In the genomic region with DNA sequence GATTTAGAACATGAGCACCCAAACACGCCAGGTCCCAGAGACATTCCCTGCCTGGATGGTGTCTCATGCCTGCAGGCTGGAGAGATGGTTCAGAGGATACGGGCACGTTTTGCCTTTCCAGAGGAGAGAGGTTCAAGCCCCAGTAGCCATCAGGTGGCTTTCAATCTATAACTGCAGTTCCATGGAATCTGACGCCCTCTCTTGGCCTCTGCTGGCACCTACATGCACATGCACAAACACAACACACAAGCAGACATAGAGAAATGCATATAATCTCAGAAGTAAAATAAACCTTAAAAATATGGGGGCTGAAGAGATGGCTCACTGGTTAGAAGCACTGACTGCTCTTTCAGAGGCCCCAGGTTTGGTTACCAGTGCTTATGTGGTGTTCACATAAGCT, we compare ENCODE assay signal across 20 mouse cellular contexts. TPM values are rescaled to one million over a fixed set of nuclear protein-coding genes. Genes with fewer than 3 reads are reported as not detected.
DNase-seq lines count a peak whose midpoint lies in the region; ATAC-seq and TF ChIP-seq lines count a peak whose summit lies in the region.
"Had no signal": no experiment of that assay in that cellular context is flagged by ENCODE, and none has a peak within 500 bp of the region (broad histone marks: within the 10 kb centered on the region; RNA-seq: fewer than 3 reads in every experiment).

No protein-coding gene starts in this region.

- no peak overlapping the region for H3K27ac ChIP-seq in liver, postnatal 0 days (ENCODE audit: low read depth)
- H3K27ac ChIP-seq in liver, embryonic 11.5 days (ENCODE audit: low read depth, low read length) = no peak overlapping the region
- H3K27ac ChIP-seq in embryonic fibroblast, embryonic 13.5 days (ENCODE audit: insufficient read depth, low read length) = no peak overlapping the region
- peak overlapping the region; percentile 61 for H3K27ac ChIP-seq in stomach, embryonic 16.5 days (ENCODE audit: low read length)
- H3K27ac ChIP-seq in neural tube, embryonic 15.5 days (replicated peaks) = no peak overlapping the region
- H3K27ac ChIP-seq: hindbrain, embryonic 15.5 days; kidney, embryonic 15.5 days; limb, embryonic 13.5 days had no signal

- ATAC-seq in liver, postnatal 0 days = no peak
- ATAC-seq in liver, embryonic 11.5 days (replicated peaks; ENCODE audit: low FRiP score) = no peak
- no peak for ATAC-seq in stomach, embryonic 16.5 days (ENCODE audit: insufficient read depth, low FRiP score)
- ATAC-seq in neural tube, embryonic 15.5 days (ENCODE audit: low FRiP score) = no peak
- ATAC-seq: forebrain, embryonic 16.5 days had no signal

- no peaks in the 10 kb centered on the region for H3K9me3 ChIP-seq in liver, postnatal 0 days (ENCODE audit: low read length)
- H3K9me3 ChIP-seq in liver, embryonic 11.5 days (ENCODE audit: control insufficient read depth, low read length) = no peaks in the 10 kb centered on the region
- H3K9me3 ChIP-seq in stomach, embryonic 16.5 days (replicated peaks; ENCODE audit: control insufficient read depth, low read length) = no peaks in the 10 kb centered on the region
- H3K9me3 ChIP-seq in neural tube, embryonic 15.5 days (replicated peaks) = no peaks in the 10 kb centered on the region
- H3K9me3 ChIP-seq: hindbrain, embryonic 15.5 days; kidney, embryonic 15.5 days; limb, embryonic 13.5 days had no signal

- TF ChIP-seq POLR2A in embryonic fibroblast, embryonic 13.5 days (IDR thresholded peaks at IDR 0.05; ENCODE audit: low read depth, low read length) = no peak

- H3K4me2 ChIP-seq in liver, postnatal 0 days (ENCODE audit: low read depth, low read length) = no peak overlapping the region
- no peak overlapping the region for H3K4me2 ChIP-seq in liver, embryonic 11.5 days
- no peak overlapping the region for H3K4me2 ChIP-seq in stomach, embryonic 16.5 days (ENCODE audit: low read depth, low read length)
- H3K4me2 ChIP-seq in neural tube, embryonic 15.5 days = no peak overlapping the region
- H3K4me2 ChIP-seq: hindbrain, embryonic 15.5 days; kidney, embryonic 15.5 days; limb, embryonic 13.5 days; midbrain, embryonic 11.5 days had no signal

- 61% methylated on average over 4 of the region's 4 CpGs for WGBS in liver, postnatal 0 days (ENCODE audit: insufficient replicate concordance)
- 62% methylated on average over 4 of the region's 4 CpGs for WGBS in liver, embryonic 11.5 days
- WGBS in stomach, embryonic 16.5 days = 57% methylated on average over 4 of the region's 4 CpGs
- 67% methylated on average over 4 of the region's 4 CpGs for WGBS in neural tube, embryonic 15.5 days

- H3K36me3 ChIP-seq in liver, postnatal 0 days (replicated peaks; ENCODE audit: insufficient read depth, low read length) = no peaks in the 10 kb centered on the region
- no peaks in the 10 kb centered on the region for H3K36me3 ChIP-seq in liver, embryonic 11.5 days (ENCODE audit: control insufficient read depth, insufficient read depth, low read length)
- no peaks in the 10 kb centered on the region for H3K36me3 ChIP-seq in stomach, embryonic 16.5 days (ENCODE audit: control insufficient read depth, insufficient read depth, low read length)
- H3K36me3 ChIP-seq in neural tube, embryonic 15.5 days = no peaks in the 10 kb centered on the region
- H3K36me3 ChIP-seq: hindbrain, embryonic 15.5 days; kidney, embryonic 15.5 days; limb, embryonic 13.5 days had no signal

- DNase-seq in liver, postnatal 0 days = no peak
- DNase-seq in liver, embryonic 11.5 days (ENCODE audit: low spot score) = no peak
- peak; percentile 57 for DNase-seq in ES-CJ7 (ENCODE audit: low read depth, low spot score)
- DNase-seq in right cerebral cortex, adult 18-20 months = no peak
- DNase-seq: adrenal gland, adult 2 months; cerebellum, adult 2 months; embryo, embryonic 11 days; gastrocnemius, postnatal 10 days; heart, postnatal 14 days; lung, postnatal 14 days; thymus, adult 18-20 months had no signal

- no peak for TF ChIP-seq EP300 in liver, postnatal 0 days (IDR thresholded peaks at IDR 0.05; ENCODE audit: low read depth)

- peaks cover 13% of the 10 kb centered on the region for H3K4me1 ChIP-seq in liver, postnatal 0 days (ENCODE audit: insufficient read depth)
- H3K4me1 ChIP-seq in liver, embryonic 11.5 days (replicated peaks; ENCODE audit: control insufficient read depth, insufficient read depth, low read length) = peaks cover 17% of the 10 kb centered on the region
- H3K4me1 ChIP-seq in embryonic fibroblast, embryonic 13.5 days (ENCODE audit: control insufficient read depth, insufficient read depth, low read length) = peaks cover 5% of the 10 kb centered on the region; the same call in 1 of the 2 replicates
- no peaks in the 10 kb centered on the region; the same call in 1 of the 2 replicates for H3K4me1 ChIP-seq in stomach, embryonic 16.5 days (ENCODE audit: control insufficient read depth, insufficient read depth, low read length)
- no peaks in the 10 kb centered on the region for H3K4me1 ChIP-seq in neural tube, embryonic 15.5 days
- H3K4me1 ChIP-seq: hindbrain, embryonic 15.5 days; kidney, embryonic 15.5 days; limb, embryonic 13.5 days had no signal

- H3K27me3 ChIP-seq in liver, postnatal 0 days (ENCODE audit: insufficient read depth, low read length) = no peaks in the 10 kb centered on the region
- H3K27me3 ChIP-seq in liver, embryonic 11.5 days (replicated peaks; ENCODE audit: control insufficient read depth, insufficient read depth, low read length) = no peaks in the 10 kb centered on the region
- no peaks in the 10 kb centered on the region for H3K27me3 ChIP-seq in stomach, embryonic 16.5 days (ENCODE audit: control insufficient read depth, insufficient read depth, low read length)
- no peaks in the 10 kb centered on the region for H3K27me3 ChIP-seq in neural tube, embryonic 15.5 days (replicated peaks)
- H3K27me3 ChIP-seq: hindbrain, embryonic 15.5 days; kidney, embryonic 15.5 days had no signal

- TF ChIP-seq CTCF in liver, postnatal 0 days (IDR thresholded peaks at IDR 0.05; ENCODE audit: low read depth) = peak; percentile 30; the same call in 1 of the 2 replicates
- 0 out of 2 replicates have a peak, but pooled peaks have one; percentile 8 for TF ChIP-seq CTCF in embryonic fibroblast, embryonic 13.5 days (IDR thresholded peaks at IDR 0.05; ENCODE audit: borderline replicate concordance, insufficient read depth, low read length)

- H3K9ac ChIP-seq in liver, postnatal 0 days (replicated peaks) = no peak overlapping the region
- no peak overlapping the region for H3K9ac ChIP-seq in liver, embryonic 11.5 days (ENCODE audit: low read depth, low read length)
- H3K9ac ChIP-seq in stomach, embryonic 16.5 days (ENCODE audit: low read length) = no peak overlapping the region
- no peak overlapping the region for H3K9ac ChIP-seq in neural tube, embryonic 15.5 days (replicated peaks)
- H3K9ac ChIP-seq: hindbrain, embryonic 15.5 days; kidney, embryonic 15.5 days; limb, embryonic 13.5 days had no signal

- H3K4me3 ChIP-seq in liver, postnatal 0 days (ENCODE audit: low read depth, low read length) = no peak overlapping the region
- H3K4me3 ChIP-seq in liver, embryonic 11.5 days (ENCODE audit: low read depth, low read length) = no peak overlapping the region
- H3K4me3 ChIP-seq in embryonic fibroblast, embryonic 13.5 days (ENCODE audit: insufficient read depth, low read length) = no peak overlapping the region
- no peak overlapping the region for H3K4me3 ChIP-seq in stomach, embryonic 16.5 days (replicated peaks; ENCODE audit: low read length)
- no peak overlapping the region for H3K4me3 ChIP-seq in neural tube, embryonic 15.5 days (replicated peaks)
- H3K4me3 ChIP-seq: hindbrain, embryonic 15.5 days; kidney, embryonic 15.5 days; limb, embryonic 13.5 days; myocyte had no signal

RNA-seq across cellular contexts. Expression of gene Liph, which starts 5.7 kb away (rescaled TPM):
- 0.33 and 0.48 TPM in 2 replicates for polyA plus RNA-seq in liver, postnatal 0 days (2015; fragmentation: Nextera tagmentation; extraction: Ambion mirVana)
- polyA plus RNA-seq in liver, embryonic 11.5 days (2014; fragmentation: Nextera tagmentation; extraction: Ambion mirVana) = 1.5 and 2.3 TPM in 2 replicates
- 0.40 TPM in 1 of 2 replicates, not detected in the other for polyA plus RNA-seq in embryonic fibroblast, embryonic 13.5 days (2011; ENCODE audit: insufficient read length, low read depth, missing spikeins)
- 29.9 and 48.0 TPM in 2 replicates for polyA plus RNA-seq in stomach, embryonic 16.5 days (2015; fragmentation: Nextera tagmentation; extraction: Ambion mirVana)
- polyA plus RNA-seq in neural tube, embryonic 15.5 days (2015; fragmentation: Nextera tagmentation; extraction: Ambion mirVana) = 0.49 and 1.8 TPM in 2 replicates
- polyA plus RNA-seq: adrenal gland, adult 2 months had no signal

RNA-seq across cellular contexts. Expression of gene Senp2, which starts 8.1 kb away (rescaled TPM):
- 14.1 and 15.5 TPM in 2 replicates for polyA plus RNA-seq in liver, postnatal 0 days (2015; fragmentation: Nextera tagmentation; extraction: Ambion mirVana)
- polyA plus RNA-seq in liver, embryonic 11.5 days (2014; fragmentation: Nextera tagmentation; extraction: Ambion mirVana) = 65.1 and 70.5 TPM in 2 replicates
- polyA plus RNA-seq in embryonic fibroblast, embryonic 13.5 days (2011; ENCODE audit: insufficient read length, low read depth, missing spikeins) = 55.2 and 58.3 TPM in 2 replicates
- polyA plus RNA-seq in stomach, embryonic 16.5 days (2015; fragmentation: Nextera tagmentation; extraction: Ambion mirVana) = 40.1 and 40.4 TPM in 2 replicates
- 44.8 and 48.3 TPM in 2 replicates for polyA plus RNA-seq in neural tube, embryonic 15.5 days (2015; fragmentation: Nextera tagmentation; extraction: Ambion mirVana)

RNA-seq across cellular contexts. Expression of gene Tmem41a, which starts 53.8 kb away (rescaled TPM):
- polyA plus RNA-seq in liver, postnatal 0 days (2015; fragmentation: Nextera tagmentation; extraction: Ambion mirVana) = 17.9 and 18.4 TPM in 2 replicates
- 50.9 and 51.5 TPM in 2 replicates for polyA plus RNA-seq in liver, embryonic 11.5 days (2014; fragmentation: Nextera tagmentation; extraction: Ambion mirVana)
- 13.3 and 14.3 TPM in 2 replicates for polyA plus RNA-seq in embryonic fibroblast, embryonic 13.5 days (2011; ENCODE audit: insufficient read length, low read depth, missing spikeins)
- polyA plus RNA-seq in stomach, embryonic 16.5 days (2015; fragmentation: Nextera tagmentation; extraction: Ambion mirVana) = 35.0 and 35.2 TPM in 2 replicates
- 48.7 and 50.1 TPM in 2 replicates for polyA plus RNA-seq in neural tube, embryonic 15.5 days (2015; fragmentation: Nextera tagmentation; extraction: Ambion mirVana)
